Mouse (Mus musculus): ENCODE measurements at regions not wholly inside any gene's neighbourhood (a gene's known extent, or its start where the extent isn't known, plus 50 kb on each side); places are given as distances from the start of the nearest gene placed in this dataset.

GRCm38 (mm10) chr2:82828222-82828621, 115.2 kb upstream of the Fsip2 start:
- H3K4me2 ChIP-seq (ENCODE audit: low read depth, low read length, severe bottlenecking): no peak overlapping the region
- no peaks in the 10 kb centered on the region for H3K36me3 ChIP-seq (ENCODE audit: control insufficient read depth, insufficient read depth, low read length)
- H3K4me3 ChIP-seq (ENCODE audit: low read depth, low read length): no peak overlapping the region
- WGBS: 89% methylated on average over 1 of the region's 1 CpGs
- H3K4me1 ChIP-seq (replicated peaks; ENCODE audit: control insufficient read depth, insufficient read depth, low read length): no peaks in the 10 kb centered on the region
- no peaks in the 10 kb centered on the region for H3K9me3 ChIP-seq (ENCODE audit: control insufficient read depth, low read length)
- ATAC-seq (replicated peaks; ENCODE audit: low FRiP score) (no peak), DNase-seq (ENCODE audit: low spot score) (no peak)
- H3K27ac ChIP-seq (ENCODE audit: low read depth, low read length): no peak overlapping the region
- H3K9ac ChIP-seq (ENCODE audit: low read length): no peak overlapping the region
- no peaks in the 10 kb centered on the region for H3K27me3 ChIP-seq (ENCODE audit: control insufficient read depth, insufficient read depth, low read length)

- no peaks in the 10 kb centered on the region for H3K9me3 ChIP-seq (ENCODE audit: control insufficient read depth, low read length)
- H3K4me1 ChIP-seq (replicated peaks; ENCODE audit: control insufficient read depth, insufficient read depth, low read length): no peaks in the 10 kb centered on the region
- H3K4me3 ChIP-seq (ENCODE audit: low read depth, low read length): no peak overlapping the region
- no peak overlapping the region for H3K4me2 ChIP-seq (ENCODE audit: low read depth, low read length, severe bottlenecking)
- no peaks in the 10 kb centered on the region for H3K36me3 ChIP-seq (ENCODE audit: control insufficient read depth, insufficient read depth, low read length)
- no peak overlapping the region for H3K9ac ChIP-seq (ENCODE audit: low read length)
- 98% methylated on average over 2 of the region's 2 CpGs for WGBS
- ATAC-seq (replicated peaks; ENCODE audit: low FRiP score) (no peak), DNase-seq (ENCODE audit: low spot score) (no peak)
- no peaks in the 10 kb centered on the region for H3K27me3 ChIP-seq (ENCODE audit: control insufficient read depth, insufficient read depth, low read length)
- no peak overlapping the region for H3K27ac ChIP-seq (ENCODE audit: low read depth, low read length)
Observed at GRCm38 (mm10) chr2:82839852-82840251, 103.6 kb upstream of the Fsip2 start.

GRCm38 (mm10) chr2:82847271-82847670, 96.2 kb upstream of the Fsip2 start:
- no peak overlapping the region for H3K27ac ChIP-seq (ENCODE audit: low read depth, low read length)
- ATAC-seq (replicated peaks; ENCODE audit: low FRiP score): 0 out of 2 replicates have a peak, but pooled peaks have one; percentile 18
- no peak overlapping the region for H3K9ac ChIP-seq (ENCODE audit: low read length)
- H3K27me3 ChIP-seq (ENCODE audit: control insufficient read depth, insufficient read depth, low read length): no peaks in the 10 kb centered on the region
- H3K4me1 ChIP-seq (replicated peaks; ENCODE audit: control insufficient read depth, insufficient read depth, low read length): no peaks in the 10 kb centered on the region
- no peak overlapping the region for H3K4me3 ChIP-seq (ENCODE audit: low read depth, low read length)
- 37% methylated on average over 3 of the region's 3 CpGs for WGBS
- no peaks in the 10 kb centered on the region for H3K36me3 ChIP-seq (ENCODE audit: control insufficient read depth, insufficient read depth, low read length)
- no peak overlapping the region for H3K4me2 ChIP-seq (ENCODE audit: low read depth, low read length, severe bottlenecking)
- DNase-seq (ENCODE audit: low spot score): no peak
- H3K9me3 ChIP-seq (ENCODE audit: control insufficient read depth, low read length): no peaks in the 10 kb centered on the region

GRCm38 (mm10) chr2:82847692-82848091, 95.7 kb upstream of the Fsip2 start:
- 58% methylated on average over 6 of the region's 6 CpGs for WGBS
- DNase-seq (ENCODE audit: low spot score) (no peak), ATAC-seq (replicated peaks; ENCODE audit: low FRiP score) (no peak; the same call in 1 of the 2 replicates)
- H3K36me3 ChIP-seq (ENCODE audit: control insufficient read depth, insufficient read depth, low read length): no peaks in the 10 kb centered on the region
- H3K9me3 ChIP-seq (ENCODE audit: control insufficient read depth, low read length): no peaks in the 10 kb centered on the region
- no peak overlapping the region for H3K4me3 ChIP-seq (ENCODE audit: low read depth, low read length)
- H3K27me3 ChIP-seq (ENCODE audit: control insufficient read depth, insufficient read depth, low read length): no peaks in the 10 kb centered on the region
- H3K27ac ChIP-seq (ENCODE audit: low read depth, low read length): no peak overlapping the region
- H3K4me2 ChIP-seq (ENCODE audit: low read depth, low read length, severe bottlenecking): no peak overlapping the region
- H3K4me1 ChIP-seq (replicated peaks; ENCODE audit: control insufficient read depth, insufficient read depth, low read length): no peaks in the 10 kb centered on the region
- H3K9ac ChIP-seq (ENCODE audit: low read length): no peak overlapping the region
